Mouse (Mus musculus) heart, postnatal 0 days (tissue): ENCODE data around the gene Dnajc6. TPM values are rescaled to one million over a fixed set of nuclear protein-coding genes. Genes with fewer than 3 reads are reported as not detected.

Experiments
- ATAC-seq: fragments of 200-750 bp; cut with Nextera tagmentation; 2 replicates; pipeline ENCODE4 v1.8.0; 2017; ENCODE audit warnings: low read depth, moderate number of reproducible peaks, moderate library complexity; ENCODE audit not compliant: insufficient read depth
- DNase-seq: peaks from one replicate; pipeline ENCODE4 v3.0.0-alpha.2; 2016; ENCODE audit warnings: low spot score
- H3K27ac ChIP-seq: fragments of 300-500 bp; sonication (generic); 2 replicates; pipeline ENCODE4 v1.5.1; 2014; ENCODE audit warnings: low read depth, mild to moderate bottlenecking
- H3K27me3 ChIP-seq: fragments of 300-500 bp; sonication (generic); 2 replicates; pipeline ENCODE4 v1.6.1; 2014; ENCODE audit warnings: low read length, mixed read lengths; ENCODE audit not compliant: control insufficient read depth, insufficient read depth
- H3K36me3 ChIP-seq: fragments of 300-500 bp; sonication (generic); replicated peaks from 2 replicates; pipeline ENCODE4 v1.6.1; 2014; ENCODE audit warnings: low read length, mixed read lengths; ENCODE audit not compliant: control insufficient read depth, insufficient read depth
- H3K4me1 ChIP-seq: fragments of 300-500 bp; sonication (generic); 2 replicates; pipeline ENCODE4 v1.6.1; 2014; ENCODE audit warnings: antibody characterized with exemption; ENCODE audit not compliant: control insufficient read depth, insufficient read depth
- H3K4me2 ChIP-seq: fragments of 300-500 bp; sonication (generic); 2 replicates; pipeline ENCODE4 v1.6.1; 2014; ENCODE audit warnings: low read depth, mild to moderate bottlenecking, low read length, moderate library complexity
- H3K4me3 ChIP-seq: fragments of 300-500 bp; sonication (generic); 2 replicates; pipeline ENCODE4 v1.5.1; 2014; ENCODE audit warnings: low read depth, low read length
- H3K9ac ChIP-seq: fragments of 300-500 bp; sonication (generic); replicated peaks from 2 replicates; pipeline ENCODE4 v1.6.1; 2014; ENCODE audit warnings: low read depth, low read length, mixed read lengths
- H3K9me3 ChIP-seq: fragments of 300-500 bp; sonication (generic); replicated peaks from 2 replicates; pipeline ENCODE4 v1.6.1; 2016; ENCODE audit warnings: low read length; ENCODE audit not compliant: control insufficient read depth
- CTCF ChIP-seq: IDR thresholded peaks from 2 replicates; pipeline ENCODE4 v1.5.1; 2016; ENCODE audit warnings: antibody characterized with exemption, control low read depth, low read depth
- EP300 ChIP-seq: IDR thresholded peaks from 2 replicates; pipeline ENCODE4 v1.6.1; 2016; ENCODE audit warnings: antibody characterized with exemption, low read depth
- WGBS: fragments of 180-500 bp; shearing (Covaris S2); extraction: QIAGEN DNeasy Blood & Tissue Kit; methylation state at CpG from one replicate; pipeline ENCODE4 v1.1.7; 2014; 5-methylcytosine and 5-hydroxymethylcytosine counted together
- polyA plus RNA-seq: library from polyadenylated mRNA; unstranded; fragments of >200 nt; fragmentation: Nextera tagmentation; extraction: Ambion mirVana; gene quantifications from 2 replicates; pipeline ENCODE4 v1.2.1, GENCODE M21; 2015
- total RNA-seq: library from RNA; depleted of rRNA; stranded (reverse); fragments of >200 nt; gene quantifications from 2 replicates; pipeline ENCODE4 v1.2.3, GENCODE M21; 2014; ENCODE audit warnings: low replicate concordance

The Dnajc6 gene
- total and polyA plus RNA-seq, 2 experiments from 2014 or later: 0.08 to 1.2 TPM

DNA sequence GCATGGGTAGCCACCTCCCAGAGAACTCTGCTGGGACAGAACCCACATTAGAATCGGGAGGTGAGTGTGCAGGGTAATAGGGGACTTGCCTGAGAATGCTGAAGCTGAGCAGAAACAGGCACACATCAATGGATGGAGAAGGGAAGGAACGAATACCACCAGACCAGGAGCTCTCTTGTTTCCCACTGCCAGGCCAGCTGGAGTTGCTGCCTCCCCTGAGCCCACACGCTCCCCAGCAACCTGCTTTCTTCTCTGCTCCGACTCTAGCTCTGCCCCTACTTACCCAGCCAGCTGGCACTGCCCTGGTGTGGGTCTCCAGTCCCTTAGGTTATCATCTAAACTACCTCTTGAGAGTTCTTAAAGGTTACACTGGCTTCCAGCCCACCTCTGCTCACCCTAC, 63.7 kb downstream of the Dnajc6 start:
- DNase-seq (no peak), ATAC-seq (no peak)
- H3K9me3 ChIP-seq: no peaks in the 10 kb centered on the region
- 51% methylated on average over 4 of the region's 4 CpGs for WGBS
- H3K36me3 ChIP-seq: no peaks in the 10 kb centered on the region
- TF ChIP-seq CTCF (no peak), EP300 (no peak)
- H3K27me3 ChIP-seq: no peaks in the 10 kb centered on the region
- H3K4me2 ChIP-seq: no peak overlapping the region
- H3K4me1 ChIP-seq: no peaks in the 10 kb centered on the region
- H3K27ac ChIP-seq: no peak overlapping the region
- H3K9ac ChIP-seq: no peak overlapping the region
- no peak overlapping the region for H3K4me3 ChIP-seq

GRCm38 (mm10) chr4:101562836-101563235, 66.4 kb downstream of the Dnajc6 start:
- TF ChIP-seq CTCF (no peak), EP300 (no peak)
- Histone ChIP-seq H3K9me3 (no peaks in the 10 kb centered on the region), H3K4me3 (no peak overlapping the region), H3K36me3 (no peaks in the 10 kb centered on the region), H3K9ac (no peak overlapping the region), H3K27ac (no peak overlapping the region), H3K4me1 (no peaks in the 10 kb centered on the region), H3K27me3 (no peaks in the 10 kb centered on the region), H3K4me2 (no peak overlapping the region)
- no peak for DNase-seq
- ATAC-seq: no peak
- 79% methylated on average over 7 of the region's 7 CpGs for WGBS

GRCm38 (mm10) chr4:101563607-101564006, 67.2 kb downstream of the Dnajc6 start:
- Histone ChIP-seq H3K9ac (no peak overlapping the region), H3K4me2 (no peak overlapping the region), H3K36me3 (no peaks in the 10 kb centered on the region), H3K27me3 (no peaks in the 10 kb centered on the region), H3K27ac (no peak overlapping the region), H3K9me3 (no peaks in the 10 kb centered on the region), H3K4me3 (no peak overlapping the region), H3K4me1 (no peaks in the 10 kb centered on the region)
- DNase-seq (no peak), ATAC-seq (no peak)
- 83% methylated on average over 5 of the region's 5 CpGs for WGBS
- TF ChIP-seq EP300 (no peak), CTCF (no peak)

- no peaks in the 10 kb centered on the region for H3K4me1 ChIP-seq
- ATAC-seq: no peak
- 73% methylated on average over 4 of the region's 4 CpGs for WGBS
- H3K4me3 ChIP-seq: no peak overlapping the region
- no peak for DNase-seq
- no peak overlapping the region for H3K27ac ChIP-seq
- no peaks in the 10 kb centered on the region for H3K9me3 ChIP-seq
- TF ChIP-seq EP300: no peak
- no peak for TF ChIP-seq CTCF
- no peak overlapping the region for H3K4me2 ChIP-seq
- no peaks in the 10 kb centered on the region for H3K36me3 ChIP-seq
- H3K27me3 ChIP-seq: no peaks in the 10 kb centered on the region
- no peak overlapping the region for H3K9ac ChIP-seq
Observed at GRCm38 (mm10) chr4:101564746-101565417, 68.4 kb downstream of the Dnajc6 start.

GRCm38 (mm10) chr4:101569076-101569475, 72.6 kb downstream of the Dnajc6 start:
- WGBS: 61% methylated on average over 7 of the region's 7 CpGs
- Histone ChIP-seq H3K4me2 (no peak overlapping the region), H3K27me3 (no peaks in the 10 kb centered on the region), H3K27ac (no peak overlapping the region), H3K4me1 (no peaks in the 10 kb centered on the region), H3K36me3 (no peaks in the 10 kb centered on the region), H3K4me3 (no peak overlapping the region), H3K9ac (no peak overlapping the region), H3K9me3 (no peaks in the 10 kb centered on the region)
- DNase-seq (no peak), ATAC-seq (no peak)
- TF ChIP-seq CTCF (no peak), EP300 (no peak)

DNA sequence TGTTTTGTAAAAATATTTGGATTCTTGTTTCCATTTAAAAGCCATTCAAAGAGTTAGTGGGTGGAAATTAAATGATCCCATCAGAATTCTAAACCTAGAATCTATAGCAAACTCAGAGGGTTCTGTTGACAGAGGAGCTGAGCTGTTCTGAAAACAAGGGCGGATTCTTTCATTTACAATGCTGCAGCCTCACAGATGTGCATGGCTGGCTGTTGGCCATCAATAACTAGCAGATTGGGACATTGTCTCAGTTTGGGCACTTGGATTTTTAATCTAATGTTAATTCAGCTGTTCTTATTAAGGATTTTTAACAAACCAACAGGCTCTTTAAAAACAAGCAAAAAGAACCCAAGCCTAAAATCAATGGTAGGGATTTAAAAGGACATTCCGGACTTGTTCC, 75.7 kb downstream of the Dnajc6 start:
- no peaks in the 10 kb centered on the region for H3K27me3 ChIP-seq
- no peak overlapping the region for H3K27ac ChIP-seq
- TF ChIP-seq CTCF: no peak
- ATAC-seq (no peak), DNase-seq (no peak)
- no peaks in the 10 kb centered on the region for H3K36me3 ChIP-seq
- no peaks in the 10 kb centered on the region for H3K4me1 ChIP-seq
- H3K9me3 ChIP-seq: no peaks in the 10 kb centered on the region
- H3K4me3 ChIP-seq: no peak overlapping the region
- WGBS: 64% methylated on average over 2 of the region's 2 CpGs
- no peak overlapping the region for H3K9ac ChIP-seq
- H3K4me2 ChIP-seq: no peak overlapping the region
